Mouse (Mus musculus) small intestine, adult 2 months (tissue): ENCODE results near the gene Dab1. TPM values are rescaled to one million over a fixed set of nuclear protein-coding genes. Genes with fewer than 3 reads are reported as not detected.

Experiments used
- H3K27ac ChIP-seq: fragments of 200-500 bp; 2 replicates; pipeline ENCODE4 v1.5.1; 2012; ENCODE audit warnings: low read depth, low read length, control low read depth, inconsistent platforms; ENCODE audit not compliant: insufficient read depth
- H3K27me3 ChIP-seq: fragments of 200-500 bp; 2 replicates; pipeline ENCODE4 v1.6.1; 2012; ENCODE audit warnings: mild to moderate bottlenecking, moderate library complexity, low read length, inconsistent platforms; ENCODE audit not compliant: control insufficient read depth, insufficient read depth
- H3K36me3 ChIP-seq: fragments of 200-500 bp; 2 replicates; pipeline ENCODE4 v1.6.1; 2012; ENCODE audit warnings: mild to moderate bottlenecking, low read length, control low read depth, inconsistent platforms; ENCODE audit not compliant: control insufficient read depth, insufficient read depth
- H3K4me1 ChIP-seq: fragments of 200-500 bp; 2 replicates; pipeline ENCODE4 v1.6.1; 2012; ENCODE audit warnings: low read length, inconsistent platforms, mixed read lengths; ENCODE audit not compliant: control insufficient read depth, insufficient read depth, insufficient read length
- H3K4me3 ChIP-seq: fragments of 200-500 bp; 2 replicates; pipeline ENCODE4 v1.5.1; 2012; ENCODE audit warnings: low read depth, mild to moderate bottlenecking, control low read depth, inconsistent platforms, low read length, moderate library complexity
- CTCF ChIP-seq: fragments of 200-500 bp; IDR thresholded peaks from 2 replicates; pipeline ENCODE4 v1.5.1; 2012; ENCODE audit warnings: low read depth, mild to moderate bottlenecking, control low read depth, inconsistent platforms, low read length, moderate library complexity, mixed read lengths; ENCODE audit not compliant: insufficient replicate concordance, insufficient read length; ENCODE audit errors: extremely low read depth
- POLR2A ChIP-seq: fragments of 200-500 bp; IDR thresholded peaks from 2 replicates; pipeline ENCODE4 v1.6.1; 2012; ENCODE audit warnings: low read depth, mild to moderate bottlenecking, control low read depth, inconsistent platforms, low read length, moderate library complexity
- WGBS: fragments of 180-500 bp; shearing (Covaris S2); methylation state at CpG from one replicate; pipeline ENCODE4 v1.1.7; 2018; 5-methylcytosine and 5-hydroxymethylcytosine counted together
- polyA plus RNA-seq: library from polyadenylated mRNA; depleted of rRNA; stranded (reverse); fragments of >200 nt; gene quantifications from 2 replicates; pipeline ENCODE4 v1.2.3, GENCODE M21; 2012

Dab1 gene
- polyA plus RNA-seq, 1 experiment: 57.9 TPM

DNA sequence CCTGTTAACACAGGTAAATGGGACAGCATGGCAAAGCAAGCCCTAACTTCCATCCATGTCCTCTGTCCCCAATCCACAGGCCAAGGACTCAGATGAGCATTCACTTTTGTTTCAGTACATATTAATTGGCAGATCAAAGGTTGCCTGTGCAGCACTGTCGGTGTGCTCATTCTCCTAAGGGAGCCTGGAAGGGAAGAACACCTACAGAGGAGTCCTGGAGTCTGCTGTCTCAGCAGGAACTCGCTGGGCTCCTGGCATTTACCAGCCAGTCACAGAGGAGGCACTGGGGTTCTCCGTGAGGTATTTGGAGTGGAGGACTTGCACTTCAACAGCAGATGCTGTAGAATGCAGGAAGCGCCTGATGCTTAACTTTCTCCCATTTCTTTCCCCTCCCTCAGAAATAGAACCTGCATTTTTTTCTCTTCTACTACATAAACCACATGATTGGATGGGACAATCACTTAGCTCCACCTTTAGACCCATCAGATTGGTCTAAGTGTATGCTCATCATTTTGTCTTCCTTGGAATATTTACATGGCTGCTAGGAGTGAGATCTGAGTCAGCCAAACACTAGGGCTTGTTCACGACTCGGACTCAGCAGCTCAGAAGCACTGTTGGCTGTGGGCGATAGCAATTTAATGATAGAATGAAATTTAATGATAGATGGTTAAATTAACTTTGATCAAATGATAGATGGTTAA is 837.2 kb downstream of the Dab1 start:
- 0 out of 2 replicates have a peak overlapping the region, but pooled peaks have one; percentile 18 for H3K27ac ChIP-seq
- no peak overlapping the region for H3K4me3 ChIP-seq
- H3K27me3 ChIP-seq: no peaks in the 10 kb centered on the region
- no peaks in the 10 kb centered on the region for H3K36me3 ChIP-seq
- TF ChIP-seq CTCF: no peak
- TF ChIP-seq POLR2A: no peak
- peaks cover 6% of the 10 kb centered on the region; the same call in 1 of the 2 replicates for H3K4me1 ChIP-seq
- WGBS: 68% methylated on average over 7 of the region's 7 CpGs

DNA sequence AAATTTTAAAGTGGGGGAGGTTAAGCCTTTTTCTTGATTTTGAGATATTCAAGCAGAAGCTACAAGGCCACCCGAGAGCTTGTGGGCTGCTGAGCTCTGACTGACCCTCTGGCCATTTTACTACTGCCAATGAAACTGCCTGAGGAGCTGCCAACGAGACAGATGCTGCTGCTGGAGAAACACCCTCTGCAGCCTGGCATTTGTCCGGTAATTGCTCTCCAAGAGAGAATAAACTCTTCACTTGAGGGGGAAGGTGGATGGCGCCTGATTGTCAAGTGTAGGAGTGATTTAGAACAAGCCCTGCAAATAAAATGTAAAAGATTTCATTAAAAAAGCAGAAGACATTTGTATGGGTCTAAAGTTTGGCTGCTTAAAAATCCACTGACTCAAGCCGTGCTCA is 839.6 kb downstream of the Dab1 start:
- Histone ChIP-seq H3K36me3 (no peaks in the 10 kb centered on the region), H3K27ac (no peak overlapping the region), H3K4me3 (no peak overlapping the region), H3K27me3 (no peaks in the 10 kb centered on the region), H3K4me1 (peaks cover 16% of the 10 kb centered on the region)
- TF ChIP-seq CTCF (no peak), POLR2A (no peak)
- 81% methylated on average over 5 of the region's 5 CpGs for WGBS

- H3K4me1 ChIP-seq: peaks cover 20% of the 10 kb centered on the region
- no peaks in the 10 kb centered on the region for H3K27me3 ChIP-seq
- no peaks in the 10 kb centered on the region for H3K36me3 ChIP-seq
- no peak overlapping the region for H3K4me3 ChIP-seq
- no peak overlapping the region for H3K27ac ChIP-seq
- TF ChIP-seq CTCF (no peak), POLR2A (no peak)
- WGBS: 91% methylated on average over 12 of the region's 12 CpGs
Observed at GRCm38 (mm10) chr4:104461106-104462011, 842.2 kb downstream of the Dab1 start.

GRCm38 (mm10) chr4:104462932-104463780 is 844.0 kb downstream of the Dab1 start:
- peak overlapping the region; percentile 33; the same call in 1 of the 2 replicates for H3K4me3 ChIP-seq
- H3K36me3 ChIP-seq: no peaks in the 10 kb centered on the region
- WGBS: 30% methylated on average over 11 of the region's 11 CpGs

GRCm38 (mm10) chr4:104463781-104464170 is 844.6 kb downstream of the Dab1 start:
- 25% methylated on average over 7 of the region's 7 CpGs for WGBS
- no peaks in the 10 kb centered on the region for H3K27me3 ChIP-seq
- peaks cover 20% of the 10 kb centered on the region for H3K4me1 ChIP-seq
- peak overlapping the region; percentile 7; the same call in 1 of the 2 replicates for H3K4me3 ChIP-seq
- TF ChIP-seq POLR2A: peak; percentile 43; the same call in 1 of the 2 replicates
- TF ChIP-seq CTCF: no peak
- H3K27ac ChIP-seq: peak overlapping the region; percentile 85
- H3K36me3 ChIP-seq: no peaks in the 10 kb centered on the region

More at GRCm38 (mm10) chr4:104462932-104463780, 844.0 kb downstream of the Dab1 start:
- TF ChIP-seq POLR2A: no peak
- no peak for TF ChIP-seq CTCF
- Histone ChIP-seq H3K4me1 (peaks cover 20% of the 10 kb centered on the region), H3K27me3 (no peaks in the 10 kb centered on the region), H3K27ac (peak overlapping the region; percentile 85)

- Histone ChIP-seq H3K36me3 (no peaks in the 10 kb centered on the region), H3K27me3 (no peaks in the 10 kb centered on the region), H3K4me3 (no peak overlapping the region), H3K27ac (no peak overlapping the region), H3K4me1 (peaks cover 20% of the 10 kb centered on the region)
- 38% methylated on average over 1 of the region's 1 CpGs for WGBS
- no peak for TF ChIP-seq POLR2A
- TF ChIP-seq CTCF: no peak
Observed at GRCm38 (mm10) chr4:104465594-104465993, 846.4 kb downstream of the Dab1 start.

GRCm38 (mm10) chr4:104468666-104469065 is 849.5 kb downstream of the Dab1 start:
- TF ChIP-seq CTCF (no peak), POLR2A (no peak)
- no peak overlapping the region for H3K4me3 ChIP-seq
- no peaks in the 10 kb centered on the region for H3K27me3 ChIP-seq
- 82% methylated on average over 3 of the region's 3 CpGs for WGBS
- no peaks in the 10 kb centered on the region for H3K36me3 ChIP-seq
- peaks cover 11% of the 10 kb centered on the region for H3K4me1 ChIP-seq
- no peak overlapping the region for H3K27ac ChIP-seq
